Mouse (Mus musculus): Measurements from ENCODE around the gene Gng5.

GRCm38 (mm10) chr3:146506711-146507110 is 7.1 kb downstream of the Gng5 start:
- TF ChIP-seq POLR2A (IDR thresholded peaks at IDR 0.05; ENCODE audit: low read depth, low read length): no peak
- TF ChIP-seq CTCF (IDR thresholded peaks at IDR 0.05; ENCODE audit: extremely low read depth, insufficient read length, insufficient replicate concordance, low read depth, low read length): no peak

All from small intestine, adult 2 months (tissue).